Mouse (Mus musculus) mature B cell (primary cell): Measurements from ENCODE around the gene Map4k4.

Experiments used
- in situ Hi-C: fragments of 300-500 bp; cut with MboI; formaldehyde crosslinking; loops from 2 replicates; pipeline ENCODE4 v1.14.3; 2019

Map4k4 gene

GRCm38 (mm10) chr1:40037831-40038230 is 137.1 kb downstream of the Map4k4 start:
- in situ Hi-C loops = no loop called here

- in situ Hi-C loops = no loop called here
Measured at GRCm38 (mm10) chr1:40045686-40046085, 145.0 kb downstream of the Map4k4 start.

- in situ Hi-C loops = no loop called here
Measured at GRCm38 (mm10) chr1:40046600-40046999, 145.9 kb downstream of the Map4k4 start.

GRCm38 (mm10) chr1:40051157-40051556 is 150.4 kb downstream of the Map4k4 start:
- in situ Hi-C loops = no loop called here

GRCm38 (mm10) chr1:40052156-40052555 is 151.4 kb downstream of the Map4k4 start:
- in situ Hi-C loops = no loop called here

GRCm38 (mm10) chr1:40053071-40053470 is 152.4 kb downstream of the Map4k4 start:
- in situ Hi-C loops = no loop called here

GRCm38 (mm10) chr1:40055051-40055450 is 154.3 kb downstream of the Map4k4 start:
- in situ Hi-C loops = no loop called here

- in situ Hi-C loops = no loop called here
Measured at GRCm38 (mm10) chr1:40055963-40056362, 155.2 kb downstream of the Map4k4 start.

- in situ Hi-C loops = no loop called here
Measured at GRCm38 (mm10) chr1:40057351-40057750, 156.6 kb downstream of the Map4k4 start.

GRCm38 (mm10) chr1:40058013-40058412 is 157.3 kb downstream of the Map4k4 start:
- in situ Hi-C loops = no loop called here

- in situ Hi-C loops = no loop called here
Measured at GRCm38 (mm10) chr1:40059122-40059774, 158.5 kb downstream of the Map4k4 start.

GRCm38 (mm10) chr1:40061359-40061758 is 160.6 kb downstream of the Map4k4 start:
- in situ Hi-C loops = no loop called here

GRCm38 (mm10) chr1:40063409-40063808 is 162.7 kb downstream of the Map4k4 start:
- in situ Hi-C loops = no loop called here

- in situ Hi-C loops = no loop called here
Measured at GRCm38 (mm10) chr1:40064508-40064907, 163.8 kb downstream of the Map4k4 start.

- in situ Hi-C loops = no loop called here
Measured at GRCm38 (mm10) chr1:40072558-40072957, 171.8 kb downstream of the Map4k4 start.

GRCm38 (mm10) chr1:40073779-40074178 is 173.1 kb downstream of the Map4k4 start, which contains the start of gene Il1r2:
Gene Il1r2 (plus strand): TSS chr1:40074079.
- in situ Hi-C loops = no loop called here
